Mouse (Mus musculus) Muller cell, postnatal 12 days (primary cell): Measurements from ENCODE around the gene E130309D02Rik.

ENCODE experiments used
- DNase-seq: peaks from one replicate; pipeline ENCODE4 v3.0.0-alpha.2; 2015; ENCODE audit errors: inconsistent ontology term

The E130309D02Rik gene

GRCm38 (mm10) chr5:143309916-143310315 lies 5.2 kb downstream of the E130309D02Rik start:
- no peak for DNase-seq

- DNase-seq: no peak
Measured at GRCm38 (mm10) chr5:143308825-143309224, 6.3 kb downstream of the E130309D02Rik start.

GRCm38 (mm10) chr5:143304251-143304650 lies 10.9 kb downstream of the E130309D02Rik start:
- no peak for DNase-seq

GRCm38 (mm10) chr5:143301296-143301695 lies 13.9 kb downstream of the E130309D02Rik start:
- DNase-seq: peak; percentile 58

- DNase-seq: no peak
Measured at GRCm38 (mm10) chr5:143299686-143300085, 15.5 kb downstream of the E130309D02Rik start.

- DNase-seq: no peak
Measured at GRCm38 (mm10) chr5:143298391-143298790, 16.8 kb downstream of the E130309D02Rik start.

- DNase-seq: peak; percentile 68
Measured at GRCm38 (mm10) chr5:143297986-143298385, 17.2 kb downstream of the E130309D02Rik start.

GRCm38 (mm10) chr5:143295330-143295729 lies 19.8 kb downstream of the E130309D02Rik start:
- DNase-seq: no peak

- DNase-seq: no peak
Measured at GRCm38 (mm10) chr5:143294862-143295261, 20.3 kb downstream of the E130309D02Rik start.

- peak; percentile 40 for DNase-seq
Measured at GRCm38 (mm10) chr5:143293404-143293803, 21.8 kb downstream of the E130309D02Rik start, which contains the start of gene Zfp853. Gene Zfp853, minus strand, starts transcription at chr5:143293623.

GRCm38 (mm10) chr5:143292879-143293278 lies 22.3 kb downstream of the E130309D02Rik start:
- no peak for DNase-seq

- no peak for DNase-seq
Measured at GRCm38 (mm10) chr5:143289299-143289698, 25.9 kb downstream of the E130309D02Rik start.

- no peak for DNase-seq
Measured at GRCm38 (mm10) chr5:143288378-143288911, 26.7 kb downstream of the E130309D02Rik start.

GRCm38 (mm10) chr5:143287774-143288328 lies 27.3 kb downstream of the E130309D02Rik start:
- peak; percentile 49 for DNase-seq

- no peak for DNase-seq
Measured at GRCm38 (mm10) chr5:143284762-143285161, 30.4 kb downstream of the E130309D02Rik start.

- no peak for DNase-seq
Measured at GRCm38 (mm10) chr5:143279247-143279646, 35.9 kb downstream of the E130309D02Rik start.

- DNase-seq: no peak
Measured at GRCm38 (mm10) chr5:143275761-143276160, 39.4 kb downstream of the E130309D02Rik start.

GRCm38 (mm10) chr5:143272540-143273330 lies 42.4 kb downstream of the E130309D02Rik start:
- DNase-seq: no peak

GRCm38 (mm10) chr5:143272108-143272507 lies 43.1 kb downstream of the E130309D02Rik start:
- DNase-seq: no peak

- peak; percentile 94 for DNase-seq
Measured at GRCm38 (mm10) chr5:143271642-143272041, 43.5 kb downstream of the E130309D02Rik start.

GRCm38 (mm10) chr5:143270151-143270519 lies 45.0 kb downstream of the E130309D02Rik start:
- DNase-seq: no peak

GRCm38 (mm10) chr5:143269363-143270150 lies 45.6 kb downstream of the E130309D02Rik start, which contains the start of gene Zfp316:
Gene Zfp316, minus strand, starts transcription at chr5:143270022.
- peak; percentile 81 for DNase-seq
